Mouse (Mus musculus) T-helper 1 cell (primary cell): Measurements from ENCODE around the gene Col5a1.

ENCODE experiments used
- in situ Hi-C: fragments of 300-600 bp; cut with MboI, MseI; formaldehyde crosslinking; loops from one replicate; pipeline ENCODE4 v1.15.1; 2025; ENCODE audit warnings: high pct_unique_total_duplicates

Gene Col5a1

DNA sequence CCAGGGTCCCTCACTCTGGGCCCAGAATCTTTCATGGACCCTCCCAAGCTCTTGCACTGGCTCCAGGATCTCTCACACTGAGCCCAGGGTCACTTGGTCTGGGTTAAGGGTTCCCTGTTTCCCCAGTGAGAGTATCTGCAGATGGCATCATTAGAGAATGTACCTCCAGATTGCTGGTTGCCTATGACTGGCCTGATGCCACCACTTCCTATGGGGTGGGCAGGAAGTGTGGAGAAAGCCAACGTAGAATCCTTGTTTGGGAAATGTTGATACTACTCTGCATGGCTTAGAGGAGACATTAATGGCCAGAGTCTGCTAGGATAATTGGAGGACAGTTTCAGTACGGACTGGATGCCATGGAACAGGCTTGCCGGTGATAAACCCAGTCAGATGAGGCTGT lies 76.2 kb downstream of the Col5a1 start:
- in situ Hi-C loops = no loop called here

- in situ Hi-C loops = no loop called here
These were observed 82.9 kb downstream of the Col5a1 start for GRCm38 (mm10) chr2:27969158-27969557.

DNA sequence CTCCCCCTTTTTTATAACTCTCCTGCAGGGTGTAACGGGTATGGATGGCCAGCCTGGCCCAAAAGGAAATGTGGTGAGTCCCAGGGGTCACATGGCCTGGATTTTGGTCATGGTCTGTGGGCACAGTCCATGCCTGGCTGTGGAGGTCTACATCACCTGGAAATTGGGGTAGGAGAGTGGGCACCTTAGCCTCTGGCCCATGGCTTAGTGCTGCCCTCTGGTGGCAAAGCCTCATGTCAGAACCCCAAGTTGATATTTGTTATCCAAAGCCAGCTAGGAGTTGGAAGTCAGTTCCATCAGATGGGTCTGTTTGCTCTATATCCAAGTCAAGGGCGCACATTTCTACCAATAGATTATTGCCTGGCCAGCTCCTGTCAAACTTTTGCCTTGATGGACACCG lies 87.6 kb downstream of the Col5a1 start:
- in situ Hi-C loops = loop anchor here (5.0 kb wide), 1 partner anchor 202 kb away; no protein-coding TSS in a partner anchor

- in situ Hi-C loops = no loop called here
These were observed 89.6 kb downstream of the Col5a1 start for GRCm38 (mm10) chr2:27975786-27976185.

DNA sequence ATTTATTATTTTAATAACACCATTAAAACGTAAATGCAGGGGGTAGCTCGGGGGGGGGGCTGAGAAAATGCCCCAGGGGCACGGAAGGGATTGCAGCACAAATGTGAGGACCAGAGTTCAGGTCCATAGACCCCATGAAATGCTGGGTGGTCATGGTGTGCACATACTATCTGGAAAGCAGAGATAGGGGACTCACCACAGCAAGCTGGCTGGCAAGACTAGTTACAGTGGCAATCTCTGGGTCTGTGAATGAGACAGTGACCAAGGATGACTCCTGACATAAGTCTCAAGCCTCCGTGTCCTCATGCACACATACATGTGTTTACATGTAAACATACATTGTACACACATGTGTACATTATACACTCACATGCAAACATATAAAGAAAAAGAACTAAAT lies 90.3 kb downstream of the Col5a1 start:
- in situ Hi-C loops = no loop called here

GRCm38 (mm10) chr2:27981066-27981465 lies 94.8 kb downstream of the Col5a1 start:
- in situ Hi-C loops = no loop called here

- in situ Hi-C loops = no loop called here
These were observed 95.7 kb downstream of the Col5a1 start for GRCm38 (mm10) chr2:27981621-27982535.

DNA sequence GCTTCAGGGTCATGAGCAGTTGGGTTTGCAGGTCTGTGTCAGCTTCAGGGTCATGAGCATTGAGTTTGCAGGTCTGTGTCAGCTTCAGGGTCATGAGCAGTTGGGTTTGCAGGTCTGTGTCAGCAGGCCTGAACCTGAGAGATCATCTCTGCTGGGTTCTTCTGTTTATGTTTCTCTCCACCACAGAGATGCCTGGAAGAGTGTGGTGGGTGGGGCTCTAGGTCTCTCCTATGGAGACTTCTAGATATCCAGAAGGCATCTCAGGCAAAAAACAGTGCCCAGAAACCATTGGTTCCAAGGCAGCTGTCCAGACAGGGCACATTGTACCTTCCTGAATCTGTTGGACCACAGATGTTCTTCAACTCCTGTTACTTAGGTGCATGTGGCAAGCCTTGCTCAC lies 96.9 kb downstream of the Col5a1 start:
- in situ Hi-C loops = no loop called here

DNA sequence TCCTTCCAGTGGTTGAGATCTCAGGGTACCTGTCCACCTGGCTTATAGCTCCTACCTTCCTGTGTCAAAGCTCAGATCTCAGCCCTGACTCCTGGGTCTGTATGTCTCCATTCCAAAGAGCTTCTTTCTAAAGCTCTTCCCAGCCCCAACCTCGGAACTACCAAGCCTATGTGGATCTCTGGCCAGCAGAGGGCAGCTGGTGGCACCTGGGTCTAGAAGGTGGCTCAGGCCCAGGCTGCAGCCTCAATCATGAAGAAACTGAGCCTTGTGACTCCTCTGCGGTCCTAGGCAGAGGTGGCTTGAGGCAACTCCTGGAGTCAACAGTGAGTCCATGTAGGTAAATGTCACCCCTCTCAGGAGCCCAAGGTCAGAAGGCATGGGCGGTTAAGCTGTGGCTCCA lies 97.7 kb downstream of the Col5a1 start:
- in situ Hi-C loops = no loop called here

GRCm38 (mm10) chr2:27986751-27987150 lies 100.5 kb downstream of the Col5a1 start:
- in situ Hi-C loops = no loop called here

DNA sequence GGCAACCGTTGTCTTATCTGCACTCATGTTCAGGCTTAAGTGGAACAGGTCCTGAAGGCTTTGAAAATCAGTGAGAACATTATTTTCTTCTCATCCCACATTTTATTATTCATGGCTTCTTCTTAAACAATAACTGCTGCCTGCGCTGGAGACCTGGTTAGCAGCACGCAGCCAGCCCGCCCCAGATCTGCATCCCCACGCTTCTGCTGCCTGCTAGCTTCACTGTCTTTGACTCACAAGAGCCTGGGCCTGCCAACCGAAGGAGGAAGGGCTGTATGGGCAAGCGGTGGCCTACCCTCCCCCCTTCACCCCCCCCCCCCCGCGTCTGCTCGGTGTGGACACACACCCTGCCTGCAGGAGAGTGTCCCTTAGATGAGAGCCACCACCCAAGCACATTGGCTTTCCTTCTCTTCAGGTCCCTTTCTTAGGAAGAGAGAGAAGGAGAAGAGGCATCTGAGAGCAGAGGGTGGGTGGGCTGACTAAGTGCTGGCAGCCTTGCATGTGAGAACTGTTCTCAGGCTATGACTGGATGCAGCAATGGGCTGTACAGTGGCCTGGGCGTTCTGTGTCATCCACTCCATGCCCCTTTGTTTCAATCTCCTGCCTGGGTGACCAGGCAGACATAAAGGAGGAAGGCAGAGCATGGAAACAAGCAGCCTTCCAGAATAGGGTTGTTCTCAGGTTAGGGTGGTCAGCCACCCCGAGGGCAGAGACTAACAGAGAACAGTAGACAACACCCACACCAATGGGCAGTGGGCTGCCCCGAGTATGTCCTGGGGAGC lies 104.4 kb downstream of the Col5a1 start:
- in situ Hi-C loops = no loop called here

DNA sequence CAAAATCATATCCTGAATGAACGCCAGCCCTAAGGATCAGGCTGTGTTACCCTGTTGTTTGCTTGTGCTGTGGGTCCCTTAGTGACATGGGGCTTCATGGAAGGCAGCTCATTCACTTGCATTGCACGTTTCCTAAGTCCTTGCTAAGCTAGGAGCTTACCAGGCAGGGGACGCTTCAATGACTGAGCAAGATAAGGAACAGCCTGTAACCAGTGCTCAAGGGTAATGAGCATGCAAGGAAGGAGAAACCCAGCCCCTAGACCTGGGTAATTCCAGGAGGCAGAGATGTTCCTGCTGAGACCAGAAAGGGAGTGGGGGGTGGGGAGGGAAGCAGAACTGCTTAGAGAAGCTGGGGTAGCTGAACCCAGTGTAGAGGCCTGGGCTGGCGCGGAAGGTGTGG lies 107.2 kb downstream of the Col5a1 start:
- in situ Hi-C loops = no loop called here

- in situ Hi-C loops = no loop called here
These were observed 113.9 kb downstream of the Col5a1 start for GRCm38 (mm10) chr2:27999996-28000583.

- in situ Hi-C loops = no loop called here
These were observed 114.4 kb downstream of the Col5a1 start for GRCm38 (mm10) chr2:28000660-28001059.

GRCm38 (mm10) chr2:28001206-28001605 lies 115.0 kb downstream of the Col5a1 start:
- in situ Hi-C loops = no loop called here

DNA sequence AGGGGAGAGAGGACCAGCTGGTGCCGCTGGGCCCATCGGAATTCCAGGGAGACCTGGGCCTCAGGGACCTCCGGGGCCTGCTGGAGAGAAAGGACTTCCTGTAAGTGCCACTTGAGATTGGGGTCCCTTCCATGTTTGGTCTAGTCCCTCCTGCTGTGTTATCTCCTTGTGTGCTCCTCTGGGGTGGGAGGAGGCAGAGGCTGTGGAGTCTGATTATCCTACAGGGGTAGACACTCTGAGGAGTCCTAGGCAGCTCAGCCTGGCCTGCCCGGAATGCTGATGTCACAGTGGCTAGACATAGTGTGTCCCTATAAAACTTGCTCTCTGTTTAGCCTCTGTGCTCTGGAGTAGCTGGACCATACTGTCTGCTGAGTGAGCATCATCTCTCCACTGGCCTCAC lies 119.0 kb downstream of the Col5a1 start:
- in situ Hi-C loops = no loop called here

GRCm38 (mm10) chr2:28008261-28008660 lies 122.0 kb downstream of the Col5a1 start:
- in situ Hi-C loops = no loop called here

DNA sequence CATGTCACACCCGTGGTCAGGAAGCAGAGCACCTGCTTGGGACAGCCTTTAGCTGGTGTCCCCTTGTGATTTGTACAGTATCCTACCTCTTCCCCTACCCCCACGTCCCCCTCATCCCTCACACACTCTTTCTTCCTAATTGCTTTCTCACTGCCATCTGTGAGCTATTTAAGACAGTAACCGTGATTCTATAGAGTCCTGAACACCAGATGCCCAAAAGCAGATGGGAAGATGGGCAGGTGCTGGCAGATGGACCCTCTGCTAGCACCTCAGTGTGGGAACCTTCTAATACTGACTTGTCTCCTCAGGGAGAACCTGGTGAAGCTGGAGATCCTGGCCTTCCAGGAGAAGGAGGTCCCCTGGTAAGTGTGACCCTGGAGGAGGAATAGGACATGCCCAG lies 126.1 kb downstream of the Col5a1 start:
- in situ Hi-C loops = no loop called here

GRCm38 (mm10) chr2:28014778-28015177 lies 128.6 kb downstream of the Col5a1 start:
- in situ Hi-C loops = no loop called here

- in situ Hi-C loops = no loop called here
These were observed 138.2 kb downstream of the Col5a1 start for GRCm38 (mm10) chr2:28024416-28024815.

GRCm38 (mm10) chr2:28025776-28026175 lies 139.6 kb downstream of the Col5a1 start:
- in situ Hi-C loops = no loop called here

DNA sequence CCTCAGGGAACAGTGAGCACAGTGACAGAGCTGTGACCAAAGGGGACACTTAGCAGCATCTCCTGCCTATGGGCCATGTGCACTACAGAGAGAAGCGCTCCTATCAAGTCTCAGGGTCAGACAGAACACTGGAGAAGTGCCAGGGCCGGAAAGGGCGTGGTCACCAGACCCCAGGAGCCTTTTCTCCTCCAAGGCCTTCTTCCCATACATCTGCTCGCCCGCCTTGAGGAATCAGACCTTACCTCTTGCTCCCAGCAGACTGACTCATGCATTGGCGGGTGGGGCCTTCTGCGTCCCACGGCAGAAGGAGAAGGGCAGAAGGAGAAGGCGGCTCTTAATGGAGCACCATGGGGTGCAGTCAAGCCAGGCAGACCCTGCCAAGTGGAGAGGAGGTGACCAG lies 145.6 kb downstream of the Col5a1 start:
- in situ Hi-C loops = no loop called here
